In genomic region chr12:100538445-100539157, GRCm38 (mm10) we compare ENCODE assay signal across 12 mouse cellular contexts. TPM values are rescaled to one million over a fixed set of nuclear protein-coding genes. Genes with fewer than 3 reads are reported as not detected.
DNase-seq lines count a peak whose midpoint lies in the region; ATAC-seq and TF ChIP-seq lines count a peak whose summit lies in the region.
"Had no signal": no experiment of that assay in that cellular context is flagged by ENCODE, and none has a peak within 500 bp of the region (broad histone marks: within the 10 kb centered on the region; RNA-seq: fewer than 3 reads in every experiment).

No protein-coding gene starts in this region.

- no peak overlapping the region for H3K4me3 ChIP-seq in hindbrain, postnatal 0 days (ENCODE audit: low read length)
- no peak overlapping the region for H3K4me3 ChIP-seq in hindbrain, embryonic 14.5 days (replicated peaks; ENCODE audit: low read length)
- no peak overlapping the region for H3K4me3 ChIP-seq in bone marrow macrophage, adult 2 months (ENCODE audit: insufficient read depth, low read length)
- no peak overlapping the region for H3K4me3 ChIP-seq in hindbrain, embryonic 16.5 days (ENCODE audit: low read length)
- H3K4me3 ChIP-seq: forebrain, embryonic 10.5 days had no signal

- TF ChIP-seq POLR2A in bone marrow macrophage, adult 2 months (IDR thresholded peaks at IDR 0.05; ENCODE audit: borderline replicate concordance, low read depth, low read length), result no peak

- no peaks in the 10 kb centered on the region for H3K9me3 ChIP-seq in hindbrain, postnatal 0 days (ENCODE audit: low read length)
- no peaks in the 10 kb centered on the region for H3K9me3 ChIP-seq in hindbrain, embryonic 14.5 days (ENCODE audit: control insufficient read depth, low read length)
- H3K9me3 ChIP-seq in hindbrain, embryonic 16.5 days (ENCODE audit: control insufficient read depth, low read length), result no peaks in the 10 kb centered on the region
- H3K9me3 ChIP-seq: forebrain, embryonic 10.5 days had no signal

- H3K27me3 ChIP-seq in hindbrain, postnatal 0 days (ENCODE audit: insufficient read depth, low read length), result no peaks in the 10 kb centered on the region
- H3K27me3 ChIP-seq in hindbrain, embryonic 14.5 days (ENCODE audit: control insufficient read depth, insufficient read depth, low read length), result no peaks in the 10 kb centered on the region
- H3K27me3 ChIP-seq in hindbrain, embryonic 16.5 days (replicated peaks; ENCODE audit: control insufficient read depth, insufficient read depth, low read length), result no peaks in the 10 kb centered on the region

- no peaks in the 10 kb centered on the region for H3K36me3 ChIP-seq in hindbrain, postnatal 0 days (ENCODE audit: insufficient read depth, low read length)
- H3K36me3 ChIP-seq in hindbrain, embryonic 14.5 days (replicated peaks; ENCODE audit: control insufficient read depth, insufficient read depth), result no peaks in the 10 kb centered on the region
- no peaks in the 10 kb centered on the region for H3K36me3 ChIP-seq in hindbrain, embryonic 16.5 days (ENCODE audit: control insufficient read depth, insufficient read depth, low read length)
- H3K36me3 ChIP-seq: forebrain, embryonic 10.5 days had no signal

- ATAC-seq in hindbrain, postnatal 0 days, result no peak
- ATAC-seq in hindbrain, embryonic 14.5 days (ENCODE audit: low FRiP score), result no peak
- ATAC-seq in hindbrain, embryonic 16.5 days, result no peak

- H3K4me1 ChIP-seq in hindbrain, postnatal 0 days (ENCODE audit: insufficient read depth, low read length), result no peaks in the 10 kb centered on the region
- peaks cover 5% of the 10 kb centered on the region; the same call in 1 of the 2 replicates for H3K4me1 ChIP-seq in hindbrain, embryonic 14.5 days (replicated peaks; ENCODE audit: control insufficient read depth, insufficient read depth, low read length)
- H3K4me1 ChIP-seq in bone marrow macrophage, adult 2 months (ENCODE audit: control insufficient read depth, insufficient read depth, low read length), result peaks cover 45% of the 10 kb centered on the region
- H3K4me1 ChIP-seq in hindbrain, embryonic 16.5 days (ENCODE audit: control insufficient read depth, insufficient read depth, low read depth, low read length), result no peaks in the 10 kb centered on the region

- no peak for TF ChIP-seq CTCF in hindbrain, postnatal 0 days (IDR thresholded peaks at IDR 0.05; ENCODE audit: low read depth)
- no peak for TF ChIP-seq CTCF in bone marrow macrophage, adult 2 months (IDR thresholded peaks at IDR 0.05; ENCODE audit: low read depth, low read length)

- 63% methylated on average over 7 of the region's 7 CpGs for WGBS in hindbrain, postnatal 0 days
- 66% methylated on average over 7 of the region's 7 CpGs for WGBS in hindbrain, embryonic 14.5 days
- 73% methylated on average over 7 of the region's 7 CpGs for WGBS in hindbrain, embryonic 16.5 days

- peak overlapping the region; percentile 45; the same call in 1 of the 2 replicates for H3K27ac ChIP-seq in hindbrain, postnatal 0 days
- H3K27ac ChIP-seq in hindbrain, embryonic 14.5 days, result no peak overlapping the region
- H3K27ac ChIP-seq in bone marrow macrophage, adult 2 months (ENCODE audit: insufficient read depth, low read depth, low read length), result peak overlapping the region; percentile 52
- no peak overlapping the region; the same call in 1 of the 2 replicates for H3K27ac ChIP-seq in hindbrain, embryonic 16.5 days (ENCODE audit: low read depth, low read length)
- H3K27ac ChIP-seq: forebrain, embryonic 10.5 days had no signal

- DNase-seq in hindbrain, postnatal 0 days (ENCODE audit: low spot score), result no peak
- DNase-seq in hindbrain, embryonic 14.5 days (ENCODE audit: low spot score), result no peak
- peak; percentile 62 for DNase-seq in heart, postnatal 4 days
- peak; percentile 74 for DNase-seq in lung, postnatal 10 days
- no peak for DNase-seq in right cerebral cortex, postnatal 14 days
- no peak for DNase-seq in cerebellum, adult 18-20 months
- DNase-seq: adrenal gland, postnatal 10 days; cerebellum, postnatal 36 days; thymus, adult 2 months had no signal

- H3K9ac ChIP-seq in hindbrain, postnatal 0 days (replicated peaks; ENCODE audit: low read length), result no peak overlapping the region
- no peak overlapping the region for H3K9ac ChIP-seq in hindbrain, embryonic 14.5 days
- no peak overlapping the region for H3K9ac ChIP-seq in hindbrain, embryonic 16.5 days (ENCODE audit: low read depth, low read length)

- H3K4me2 ChIP-seq in hindbrain, postnatal 0 days (ENCODE audit: low read depth, low read length), result no peak overlapping the region
- H3K4me2 ChIP-seq in hindbrain, embryonic 14.5 days (replicated peaks), result no peak overlapping the region
- no peak overlapping the region for H3K4me2 ChIP-seq in hindbrain, embryonic 16.5 days (ENCODE audit: low read length)

RNA-seq across cellular contexts. Expression of gene Ttc7b, which starts 18.0 kb away (rescaled TPM):
- 45.6 and 51.2 TPM in 2 replicates for total RNA-seq in hindbrain, postnatal 0 days (2014; rRNA removed)
- 8.3 and 8.6 TPM in 2 replicates for polyA plus RNA-seq in hindbrain, postnatal 0 days (2015; fragmentation: Nextera tagmentation; extraction: Ambion mirVana)
- 12.2 and 12.4 TPM in 2 replicates for polyA plus RNA-seq in hindbrain, embryonic 14.5 days (2014; fragmentation: Nextera tagmentation; extraction: Ambion mirVana)
- polyA plus RNA-seq in bone marrow macrophage, adult 2 months (2012; ENCODE audit: insufficient read depth, insufficient read length, missing spikeins), result 18.8 and 19.4 TPM in 2 replicates
- total RNA-seq in heart, postnatal 4 days (2021), result 10 to 100 TPM; 75.1 to 77.4 TPM
- polyA plus RNA-seq in hindbrain, embryonic 16.5 days (2015; fragmentation: Nextera tagmentation; extraction: Ambion mirVana), result 8.1 and 8.8 TPM in 2 replicates

Comparison
In these comparisons a context has a peak if more than half of its experiments do, and no peak if none do; other contexts are left out.
1. H3K27ac ChIP-seq: peak in hindbrain, postnatal 0 days (single experiment) and bone marrow macrophage, adult 2 months (single experiment); none in hindbrain, embryonic 14.5 days (single experiment) and hindbrain, embryonic 16.5 days (single experiment).
2. DNase-seq: peak in heart, postnatal 4 days (single experiment) and lung, postnatal 10 days (single experiment); none in hindbrain, postnatal 0 days (single experiment), hindbrain, embryonic 14.5 days (single experiment), right cerebral cortex, postnatal 14 days (single experiment) and cerebellum, adult 18-20 months (0 of 2).